Mouse (Mus musculus) cortical plate, adult 2 months (tissue): ENCODE results near the gene Zmat3. TPM values are rescaled to one million over a fixed set of nuclear protein-coding genes. Genes with fewer than 3 reads are reported as not detected.
A peak's percentile ranks its signal among the peaks of the same experiment; 100 is the strongest.

Experiments used
- H3K27ac ChIP-seq: fragments of 200-500 bp; 2 replicates; pipeline ENCODE4 v1.5.1; 2012; ENCODE audit warnings: low read length, control low read depth, inconsistent platforms; ENCODE audit not compliant: insufficient read depth
- H3K4me1 ChIP-seq: fragments of 200-500 bp; 2 replicates; pipeline ENCODE4 v1.6.1; 2011; ENCODE audit warnings: low read length; ENCODE audit not compliant: control insufficient read depth, insufficient read depth
- H3K4me3 ChIP-seq: fragments of 200-500 bp; 2 replicates; pipeline ENCODE4 v1.5.1; 2011; ENCODE audit warnings: mild to moderate bottlenecking, low read length, control low read depth; ENCODE audit not compliant: insufficient read depth
- CTCF ChIP-seq: fragments of 200-500 bp; IDR thresholded peaks from 2 replicates; pipeline ENCODE4 v1.5.1; 2011; ENCODE audit warnings: mild to moderate bottlenecking, control low read depth, low read length; ENCODE audit not compliant: insufficient read depth; ENCODE audit errors: extremely low read depth
- POLR2A ChIP-seq: fragments of 200-500 bp; IDR thresholded peaks from 2 replicates; pipeline ENCODE4 v1.6.1; 2011; ENCODE audit warnings: mild to moderate bottlenecking, low read length, control low read depth; ENCODE audit not compliant: insufficient read depth; ENCODE audit errors: extremely low read depth
- polyA plus RNA-seq: library from polyadenylated mRNA; depleted of rRNA; stranded (reverse); fragments of >200 nt; gene quantifications from 2 replicates; pipeline ENCODE4 v1.2.3, GENCODE M21; 2012; rRNA removed

Zmat3 gene
- 44.9 and 47.5 TPM in 2 replicates for polyA plus RNA-seq

- H3K27ac ChIP-seq: peak within 1 kb of the TSS; percentile 75
- H3K4me3 ChIP-seq: peak within 1 kb of the TSS; percentile 71
- TF ChIP-seq POLR2A (peak; percentile 58; the same call in 1 of the 2 replicates), CTCF (no peak)
- peaks cover 2% of the 10 kb centered on the region; the same call in 1 of the 2 replicates for H3K4me1 ChIP-seq
These were observed at the start of gene Zmat3 for GRCm38 (mm10) chr3:32365546-32366245. Zmat3 (minus strand) TSS chr3:32366014.

DNA sequence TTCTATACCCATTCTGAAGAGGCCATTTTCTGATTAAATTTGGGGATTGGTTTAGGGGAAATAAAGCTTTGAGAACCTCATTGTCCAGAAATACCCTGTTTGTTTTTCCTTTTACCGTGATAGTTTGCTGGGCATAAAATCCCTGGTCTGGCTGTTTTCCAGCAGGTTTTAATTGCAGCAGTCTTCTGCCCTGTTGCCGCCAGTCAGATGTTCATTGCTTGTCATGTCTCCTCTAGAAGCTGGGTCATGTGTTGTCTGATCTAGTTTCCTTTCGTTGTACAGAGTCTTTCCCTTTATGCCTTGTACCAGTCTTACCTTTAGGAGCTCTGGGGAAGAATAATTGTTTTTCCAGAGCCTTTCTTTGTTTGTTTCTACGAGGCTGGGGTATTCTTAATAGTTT is 48.6 kb upstream of the Zmat3 start:
- Histone ChIP-seq H3K27ac (no peak overlapping the region), H3K4me3 (no peak overlapping the region), H3K4me1 (peaks cover 7% of the 10 kb centered on the region; the same call in 1 of the 2 replicates)
- TF ChIP-seq CTCF: no peak
- no peak for TF ChIP-seq POLR2A

- Histone ChIP-seq H3K4me3 (no peak overlapping the region), H3K4me1 (peaks cover 7% of the 10 kb centered on the region; the same call in 1 of the 2 replicates), H3K27ac (no peak overlapping the region)
- no peak for TF ChIP-seq POLR2A
- no peak for TF ChIP-seq CTCF
These were observed 46.8 kb upstream of the Zmat3 start for GRCm38 (mm10) chr3:32412502-32413044.

GRCm38 (mm10) chr3:32408811-32409273 is 43.0 kb upstream of the Zmat3 start:
- TF ChIP-seq POLR2A: no peak
- no peak for TF ChIP-seq CTCF
- peaks cover 3% of the 10 kb centered on the region; the same call in 1 of the 2 replicates for H3K4me1 ChIP-seq
- no peak overlapping the region for H3K27ac ChIP-seq

DNA sequence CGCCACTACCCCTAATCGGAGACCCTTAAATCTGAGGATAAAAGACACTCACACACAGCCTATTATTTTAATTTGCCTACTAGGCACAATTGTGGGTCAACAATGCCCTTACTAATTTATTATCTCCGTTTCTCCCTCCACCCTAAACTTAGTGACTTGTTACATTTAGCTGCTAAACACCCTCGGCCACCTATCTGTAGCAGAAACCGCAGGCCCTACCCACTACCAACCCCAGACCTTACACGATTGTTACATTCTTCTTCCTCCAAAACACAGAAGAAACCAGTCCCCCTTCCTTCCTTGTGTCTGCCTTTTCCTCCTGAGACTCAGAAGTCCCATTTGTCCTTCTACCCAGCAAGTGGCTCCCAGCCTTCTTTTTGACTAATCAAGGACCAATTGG is 41.0 kb upstream of the Zmat3 start:
- no peak for TF ChIP-seq CTCF
- no peak for TF ChIP-seq POLR2A

More at GRCm38 (mm10) chr3:32408811-32409273, 43.0 kb upstream of the Zmat3 start:
- H3K4me3 ChIP-seq: no peak overlapping the region

GRCm38 (mm10) chr3:32405699-32406098 is 39.9 kb upstream of the Zmat3 start:
- no peak overlapping the region for H3K27ac ChIP-seq
- H3K4me3 ChIP-seq: no peak overlapping the region
- peaks cover 4% of the 10 kb centered on the region for H3K4me1 ChIP-seq
- TF ChIP-seq POLR2A: no peak
- TF ChIP-seq CTCF: no peak

More for the DNA sequence above, 41.0 kb upstream of the Zmat3 start:
- Histone ChIP-seq H3K4me1 (peaks cover 4% of the 10 kb centered on the region), H3K4me3 (no peak overlapping the region), H3K27ac (no peak overlapping the region)

DNA sequence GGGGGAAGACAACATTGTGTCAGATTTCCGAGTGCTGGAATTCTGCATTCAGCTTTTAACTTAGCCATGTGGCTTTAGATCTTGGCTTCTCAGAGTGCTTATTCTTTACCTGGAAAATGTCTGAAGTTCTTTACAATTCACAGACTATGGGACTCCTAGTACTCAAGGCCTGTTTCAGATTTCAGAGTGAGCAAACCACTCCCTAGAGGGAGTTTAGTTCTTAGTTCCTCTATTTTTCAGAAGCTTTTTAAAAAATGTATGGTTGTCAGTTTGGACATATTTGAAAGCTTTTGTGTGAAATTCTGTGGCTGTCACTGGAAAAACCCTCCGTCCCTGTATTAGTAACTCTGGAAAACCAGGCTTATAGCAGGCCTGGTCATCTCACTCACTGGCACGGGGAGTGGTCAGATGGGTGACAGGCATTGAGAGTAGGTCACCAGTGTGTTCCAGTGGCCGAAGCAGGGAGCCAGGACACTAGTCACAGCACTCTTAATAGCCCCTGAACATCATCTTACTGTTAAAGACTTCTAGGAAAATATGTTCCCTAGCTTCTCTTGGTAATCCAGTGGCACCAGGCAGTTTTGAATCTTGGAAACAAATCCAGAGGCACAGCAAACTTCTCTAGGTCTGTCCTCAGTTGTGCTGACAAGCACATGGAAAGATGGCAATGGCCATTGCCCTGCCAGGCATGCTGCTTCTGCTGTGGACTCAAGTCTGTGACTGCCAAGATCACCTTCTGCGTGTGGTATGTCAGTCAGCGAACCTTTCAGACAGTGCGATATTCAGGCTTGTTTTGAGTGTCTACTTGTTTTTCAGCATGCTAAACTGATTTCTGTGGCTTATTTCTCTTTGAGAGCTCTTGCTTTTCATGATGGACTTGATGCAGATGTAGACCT is 37.4 kb upstream of the Zmat3 start:
- peaks cover 9% of the 10 kb centered on the region for H3K4me1 ChIP-seq
- TF ChIP-seq CTCF (no peak), POLR2A (no peak)
- H3K27ac ChIP-seq: no peak overlapping the region
- H3K4me3 ChIP-seq: no peak overlapping the region

DNA sequence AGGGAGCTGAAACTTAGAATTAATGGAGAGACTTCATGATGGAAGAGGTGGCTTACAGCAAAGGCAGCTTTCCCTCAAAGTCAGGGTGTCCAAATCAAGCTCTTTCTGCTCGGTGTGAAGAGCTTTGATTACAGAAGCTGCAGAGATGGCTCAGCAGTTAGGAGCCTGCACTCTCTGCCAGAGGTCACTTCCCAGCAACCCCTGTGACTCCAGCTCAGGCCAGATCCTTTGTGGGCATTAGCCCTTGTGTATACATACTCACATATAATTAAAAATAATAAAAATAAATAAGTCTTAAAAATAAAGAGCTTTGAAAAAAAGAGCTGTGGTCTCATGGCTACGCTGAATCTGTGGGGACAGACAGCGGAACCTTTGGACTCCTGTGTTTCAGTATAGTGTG is 35.8 kb upstream of the Zmat3 start:
- TF ChIP-seq CTCF (no peak), POLR2A (no peak)
- peaks cover 9% of the 10 kb centered on the region for H3K4me1 ChIP-seq
- H3K27ac ChIP-seq: no peak overlapping the region
- H3K4me3 ChIP-seq: no peak overlapping the region

DNA sequence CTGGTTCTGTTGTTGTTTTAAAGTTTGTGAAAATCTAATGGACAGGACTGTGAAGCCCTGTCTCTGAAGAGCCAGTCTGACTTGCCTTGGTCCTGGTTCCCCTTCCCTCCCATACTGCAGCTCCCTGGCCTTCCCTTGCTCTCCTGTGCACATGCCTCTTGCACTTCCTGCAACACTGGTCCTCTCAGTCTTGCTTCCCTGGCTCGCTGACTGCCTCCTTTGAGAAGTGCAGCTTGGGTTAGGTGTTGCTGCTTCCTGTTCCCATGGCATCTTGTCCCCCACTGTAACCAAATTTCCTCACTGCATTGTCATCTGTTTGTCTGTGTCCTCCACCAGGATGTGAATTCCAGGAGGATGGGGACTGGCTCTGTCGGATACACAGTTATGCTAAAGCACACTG is 34.1 kb upstream of the Zmat3 start:
- TF ChIP-seq POLR2A: no peak
- no peak for TF ChIP-seq CTCF
- H3K27ac ChIP-seq: no peak overlapping the region
- H3K4me3 ChIP-seq: no peak overlapping the region
- peaks cover 9% of the 10 kb centered on the region for H3K4me1 ChIP-seq
